Mouse (Mus musculus) ES-CJ7 (cell line): ENCODE measurements around the gene Kcnh2.

Experiments
- DNase-seq: peaks from one replicate; pipeline ENCODE4 v3.0.0; 2011; ENCODE audit warnings: low read depth, low spot score

Kcnh2 gene

DNA sequence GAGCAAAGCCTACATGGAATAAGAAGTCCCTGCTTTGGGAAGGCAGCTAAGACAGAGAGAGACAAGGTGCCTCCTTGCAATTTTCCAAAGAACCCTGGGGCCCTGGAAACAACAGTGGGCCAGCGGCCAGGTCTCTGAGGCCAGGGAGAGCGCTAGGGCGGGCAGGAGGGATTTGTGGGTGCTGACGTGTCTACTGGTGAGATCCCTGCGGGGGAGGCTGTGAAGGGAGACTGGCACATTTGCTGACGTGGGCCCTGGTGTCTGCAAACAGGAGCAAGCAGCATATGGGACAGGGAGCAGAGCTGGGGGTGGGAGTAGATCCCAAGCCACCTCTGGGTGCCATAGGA lies 31.0 kb downstream of the Kcnh2 start:
- no peak for DNase-seq

- peak; percentile 64 for DNase-seq
These were observed 31.5 kb downstream of the Kcnh2 start for GRCm38 (mm10) chr5:24319776-24320466.

GRCm38 (mm10) chr5:24309223-24309622 lies 42.2 kb downstream of the Kcnh2 start:
- DNase-seq: no peak

DNA sequence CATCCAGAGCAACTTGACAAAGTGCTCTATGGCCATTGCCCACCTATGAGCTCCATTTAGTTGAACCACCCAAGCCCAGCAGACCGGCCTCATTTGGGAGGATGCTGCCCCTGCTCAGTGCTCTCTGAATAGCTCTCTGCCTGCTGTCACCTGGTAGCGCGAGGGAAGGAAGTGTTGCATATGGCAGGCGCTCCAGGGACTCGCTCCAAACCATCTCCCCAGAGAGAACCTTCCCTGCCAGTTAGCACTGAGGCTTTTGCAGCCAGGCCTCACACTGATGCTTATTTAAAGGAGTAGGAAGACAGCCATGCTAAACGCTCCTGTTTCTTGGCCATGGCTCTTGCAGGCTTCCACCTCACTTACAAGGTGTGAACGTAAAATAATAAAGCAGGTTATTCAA lies 42.8 kb downstream of the Kcnh2 start:
- no peak for DNase-seq

DNA sequence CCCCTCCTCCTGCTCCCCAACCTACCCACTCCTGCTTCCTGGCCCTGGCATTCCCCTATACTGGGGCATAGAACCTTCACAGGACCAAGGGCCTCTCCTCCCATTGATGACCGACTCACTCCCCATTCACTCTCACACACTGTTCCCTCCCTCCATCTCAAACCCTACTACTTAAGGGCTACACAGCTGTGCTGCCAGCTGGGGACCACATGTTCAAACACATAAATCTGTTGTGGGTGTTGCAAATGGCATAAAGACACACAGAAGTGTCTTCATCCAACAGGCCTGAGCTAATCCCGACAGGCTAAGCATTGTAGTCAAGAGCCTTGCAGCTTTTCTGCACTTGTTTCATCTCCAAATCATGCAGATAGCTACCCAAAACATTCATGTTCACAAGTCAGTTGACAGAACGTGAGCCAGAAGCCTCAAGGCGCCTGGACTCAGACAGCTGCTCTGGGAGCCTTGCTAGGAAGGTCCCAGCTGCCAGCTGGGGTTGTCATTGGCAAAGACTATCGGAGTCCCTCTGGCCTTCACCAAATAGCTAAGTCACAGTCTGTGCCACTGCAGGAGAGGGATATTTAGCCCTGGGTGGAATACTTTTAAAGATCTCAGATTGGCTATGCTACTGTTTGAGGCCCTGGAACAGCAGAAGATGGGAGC lies 44.2 kb downstream of the Kcnh2 start:
- no peak for DNase-seq

- DNase-seq: no peak
These were observed 48.2 kb downstream of the Kcnh2 start for GRCm38 (mm10) chr5:24303199-24303598.

DNA sequence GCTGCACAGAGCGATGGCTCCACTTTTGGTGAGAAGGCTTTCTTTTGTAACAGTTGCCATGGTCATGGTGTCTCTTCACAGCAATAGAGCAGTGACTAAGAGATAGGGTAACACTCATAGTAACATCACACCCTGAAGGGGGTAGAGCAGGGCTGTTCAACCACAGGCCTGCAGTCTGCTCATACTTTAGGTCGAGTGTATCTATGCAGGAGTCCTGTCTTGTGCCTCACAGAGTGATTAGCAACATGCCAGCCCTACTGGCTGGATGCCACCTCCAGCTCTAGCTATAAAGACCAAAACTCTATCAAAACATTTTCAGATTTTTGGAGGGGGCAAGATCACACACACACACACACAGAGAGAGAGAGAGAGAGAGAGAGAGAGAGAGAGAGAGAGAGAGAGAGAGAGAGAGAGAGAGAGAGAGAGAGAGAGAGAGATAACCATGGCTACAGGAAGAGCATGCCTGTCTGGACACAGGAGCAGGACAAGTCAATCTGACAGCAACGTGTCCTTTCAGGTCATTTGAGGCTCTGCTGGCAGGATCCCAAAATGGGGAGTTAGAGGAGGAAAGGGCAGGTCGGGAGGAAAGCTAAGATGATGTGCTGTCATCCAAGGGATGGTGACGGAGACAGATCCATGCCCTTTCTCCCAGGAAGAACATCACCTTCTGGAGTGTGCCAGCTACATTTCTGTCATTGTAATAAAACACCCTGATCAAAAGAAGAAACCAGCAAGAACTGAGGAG lies 51.4 kb downstream of the Kcnh2 start:
- DNase-seq: no peak

- no peak for DNase-seq
These were observed 59.5 kb downstream of the Kcnh2 start for GRCm38 (mm10) chr5:24291954-24292353.

GRCm38 (mm10) chr5:24286221-24286970 lies 65.0 kb downstream of the Kcnh2 start:
- DNase-seq: no peak

GRCm38 (mm10) chr5:24284145-24284544 lies 67.3 kb downstream of the Kcnh2 start:
- DNase-seq: no peak

GRCm38 (mm10) chr5:24283181-24283580 lies 68.2 kb downstream of the Kcnh2 start:
- DNase-seq: no peak

GRCm38 (mm10) chr5:24280523-24280922 lies 70.9 kb downstream of the Kcnh2 start:
- no peak for DNase-seq

DNA sequence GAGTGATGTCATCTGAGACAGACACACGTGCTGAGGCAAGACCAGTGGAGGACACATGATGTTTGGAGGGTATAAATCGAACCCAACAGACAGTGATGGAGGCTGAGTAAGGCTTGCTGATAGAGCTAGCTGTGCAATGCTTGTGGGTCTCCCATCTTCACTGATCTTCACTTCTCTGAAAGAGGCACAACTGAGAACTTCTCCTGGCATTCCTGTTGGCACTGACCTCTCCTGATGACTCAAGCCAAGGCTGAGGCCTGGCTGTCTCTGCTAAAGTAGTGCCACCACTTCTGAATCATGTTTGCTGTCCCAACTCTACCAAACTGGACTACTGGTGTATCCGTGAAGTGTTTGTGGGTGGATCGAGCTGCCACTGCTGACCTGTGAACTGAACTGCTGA lies 71.9 kb downstream of the Kcnh2 start:
- no peak for DNase-seq

- DNase-seq: no peak
These were observed 73.2 kb downstream of the Kcnh2 start for GRCm38 (mm10) chr5:24278206-24278605.

DNA sequence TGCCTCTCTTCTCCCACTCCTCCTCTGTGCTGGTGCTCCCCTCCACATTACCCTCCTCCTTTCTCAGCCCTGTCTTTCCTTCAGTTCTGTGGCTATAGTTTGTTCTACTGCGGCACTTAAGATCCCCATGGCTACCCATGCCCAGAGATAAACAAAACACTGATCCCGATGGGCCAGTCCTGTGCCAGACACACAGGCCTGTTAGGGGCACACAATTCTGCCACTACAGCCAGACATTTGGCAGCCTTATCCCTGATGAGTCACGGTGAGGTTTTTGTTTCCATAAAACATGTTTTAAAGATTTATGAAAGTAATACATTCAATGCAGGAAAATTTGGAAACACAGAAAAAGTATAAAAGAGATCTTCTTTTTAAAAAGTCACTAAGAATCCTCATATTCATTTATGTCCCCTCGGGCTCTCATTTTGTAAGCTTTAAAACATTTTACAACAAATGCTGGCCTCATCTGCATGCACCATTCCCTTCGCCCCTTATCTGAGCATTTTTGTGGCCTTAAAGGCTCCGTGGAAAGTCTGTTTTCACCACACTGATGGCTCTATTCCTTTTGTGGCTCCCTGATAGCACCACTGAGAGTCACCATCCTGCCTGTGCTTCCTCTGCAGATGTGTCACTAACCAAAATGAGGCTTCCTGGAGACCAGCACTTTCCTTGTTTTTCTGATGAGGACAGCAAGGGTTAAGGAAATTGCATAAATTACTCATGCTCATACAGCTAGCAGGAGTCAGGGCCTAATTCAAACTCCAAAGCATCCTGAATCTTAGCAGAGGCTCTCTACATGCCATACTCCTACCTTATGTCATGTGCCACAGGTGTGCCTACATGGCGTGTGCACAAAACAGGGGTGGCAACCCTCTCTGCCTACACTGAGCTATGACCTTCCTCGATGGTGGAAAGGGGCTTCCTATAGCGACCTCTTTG lies 77.5 kb downstream of the Kcnh2 start:
- no peak for DNase-seq

GRCm38 (mm10) chr5:24270941-24271340 lies 80.5 kb downstream of the Kcnh2 start:
- no peak for DNase-seq
